Mouse (Mus musculus): ENCODE measurements around the gene Olfr1201. TPM values are rescaled to one million over a fixed set of nuclear protein-coding genes. Genes with fewer than 3 reads are reported as not detected.

Gene Olfr1201
- total RNA-seq (2023), result not detected

DNA sequence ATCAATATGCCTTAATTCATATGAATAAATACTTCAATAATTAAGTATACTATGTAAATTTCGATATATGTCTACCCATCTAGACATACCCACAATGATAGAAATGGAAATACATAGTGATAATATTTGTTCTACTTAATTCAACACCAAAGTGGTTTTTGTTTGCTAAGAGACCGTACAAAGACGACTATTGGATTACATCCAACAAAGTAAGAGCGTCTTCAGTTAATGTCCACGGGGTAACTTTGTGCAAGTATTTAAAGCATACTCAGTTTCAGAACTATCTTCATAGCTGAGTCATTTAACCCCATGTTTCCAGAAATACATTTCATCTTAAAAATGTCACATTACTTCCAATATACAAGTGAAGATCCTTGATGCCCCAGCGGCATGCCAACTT is at the start of gene Olfr1201:
Gene Olfr1201 (plus strand): TSS at position 301 of the 400 bp plus-strand sequence.

DNA sequence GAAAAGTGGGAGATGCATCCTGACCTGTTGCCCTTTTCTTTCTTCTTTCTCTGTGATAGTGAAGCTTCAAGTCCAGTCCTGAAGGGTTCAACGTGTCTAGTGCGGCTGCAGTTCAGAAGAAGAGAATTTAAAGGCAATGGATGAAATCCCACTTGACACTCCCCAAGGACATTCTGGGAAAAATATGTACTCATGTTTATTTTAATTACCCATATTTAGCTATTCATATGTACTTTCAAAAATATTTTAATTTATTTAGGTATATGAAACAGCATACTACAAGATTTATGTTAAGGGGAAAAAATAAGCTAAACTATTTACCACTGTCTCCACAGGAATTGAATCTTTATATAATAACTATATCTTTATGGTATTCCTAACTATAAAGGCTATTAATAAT is 41.6 kb upstream of the Olfr1201 start, which contains the start of gene Olfr1198:
Gene Olfr1198 (minus strand): TSS at position 101 of the 400 bp plus-strand sequence.

DNA sequence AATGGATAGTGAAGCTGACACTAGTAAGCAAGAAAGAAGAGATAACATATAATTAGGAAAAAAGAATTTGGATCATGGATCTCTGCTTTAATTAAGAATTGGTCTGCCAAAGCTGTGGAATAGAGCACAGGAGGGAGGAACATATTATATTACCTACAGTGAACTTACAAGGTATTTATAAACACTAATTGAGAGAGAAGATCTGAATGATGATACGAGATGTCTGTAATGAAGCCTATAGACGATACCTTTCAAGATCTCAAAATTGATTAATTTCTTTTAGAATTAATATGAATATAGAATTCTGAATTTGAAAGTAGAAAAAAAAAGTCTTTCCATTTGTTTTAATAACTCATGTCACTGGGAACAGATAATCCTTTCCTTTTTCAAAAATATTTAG is 32.5 kb upstream of the Olfr1201 start, which contains the start of gene Olfr1199:
Gene Olfr1199 (minus strand): TSS at position 101 of the 400 bp plus-strand sequence.

DNA sequence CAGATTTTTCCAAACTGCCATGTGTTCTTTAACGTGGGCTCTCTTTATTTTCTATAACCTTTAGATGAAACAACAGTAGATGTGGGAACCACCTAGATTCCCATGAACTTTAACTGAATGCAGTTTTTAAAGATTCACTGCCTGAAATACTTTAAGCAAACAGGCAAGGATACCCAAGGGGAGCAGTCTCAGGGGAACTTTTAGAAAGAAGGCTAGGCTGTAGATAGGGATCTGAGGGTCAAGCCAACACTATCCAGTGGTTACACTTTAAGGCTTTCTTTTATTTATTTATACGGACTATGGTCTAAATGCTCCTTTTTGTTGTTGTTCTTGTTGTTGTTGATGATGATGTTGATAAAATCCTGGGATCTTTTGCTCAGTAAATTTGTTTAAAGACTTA is 22.4 kb upstream of the Olfr1201 start, which contains the start of gene Olfr1200:
Gene Olfr1200 (minus strand): TSS at position 101 of the 400 bp plus-strand sequence.

DNA sequence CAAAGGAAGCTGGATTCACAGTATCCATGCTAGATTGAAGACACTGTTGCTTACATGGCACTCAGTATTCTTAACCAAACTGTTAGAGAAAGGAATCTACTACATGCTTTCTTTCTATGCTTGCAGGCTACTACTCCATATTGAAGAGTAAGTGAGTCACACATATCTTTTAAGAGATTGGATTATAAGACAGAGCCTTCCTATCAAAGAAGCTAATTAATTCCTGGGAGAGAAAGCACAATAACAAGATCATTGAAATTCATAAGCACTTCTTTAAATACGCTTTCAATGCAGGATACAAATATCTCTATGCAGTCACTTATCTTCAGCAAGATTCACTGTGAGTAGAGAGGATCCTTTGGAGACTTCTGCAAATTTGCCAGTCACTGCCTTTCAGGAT is 21.4 kb downstream of the Olfr1201 start, which contains the start of gene Olfr1202:
Gene Olfr1202 (plus strand): TSS at position 301 of the 400 bp plus-strand sequence.

DNA sequence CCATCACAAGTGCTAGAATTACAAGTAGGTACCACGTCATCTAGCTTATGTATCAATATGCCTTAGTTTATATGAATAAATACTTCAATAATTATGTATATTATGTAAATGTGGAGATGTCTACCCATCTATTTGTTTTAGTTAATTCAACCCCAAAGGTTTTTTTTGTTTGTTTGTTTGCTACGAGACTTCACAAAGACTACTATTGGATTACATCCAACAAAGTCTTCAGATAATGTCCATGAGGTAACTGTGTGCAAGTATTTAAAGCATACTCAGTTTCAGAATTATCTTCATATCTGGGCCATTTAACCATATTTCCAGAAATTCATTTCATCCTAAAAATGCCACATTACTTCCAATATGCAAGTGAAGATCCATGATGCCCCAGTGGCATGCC is 36.6 kb downstream of the Olfr1201 start, which contains the start of gene Olfr1205:
Gene Olfr1205 (plus strand): TSS at position 301 of the 400 bp plus-strand sequence.

Other genes starting within 250 kb of the Olfr1201 start
- gene Olfr1188, start 236.1 kb upstream of the Olfr1201 start, total RNA-seq (2023), result not detected
- not detected for gene Olfr1189, start 206.6 kb upstream of the Olfr1201 start, total RNA-seq (2023)
- gene Olfr1191-ps1, start 152.5 kb upstream of the Olfr1201 start, total RNA-seq (2023), result under 1 TPM in 1 of 2 experiments, not detected in 1; 0.12 TPM
- gene Olfr1192-ps1, start 144.5 kb upstream of the Olfr1201 start, total RNA-seq (2023), result not detected
- gene Olfr1193, start 117.4 kb upstream of the Olfr1201 start, total RNA-seq (2023), result not detected
- not detected for gene Olfr1195, start 103.8 kb upstream of the Olfr1201 start, total RNA-seq (2023)
- gene Olfr1196, start 88.4 kb upstream of the Olfr1201 start, total RNA-seq (2023), result not detected
- gene Olfr1197, start 60.7 kb upstream of the Olfr1201 start, total RNA-seq (2023), result not detected
- not detected for gene Olfr1198, start 41.7 kb upstream of the Olfr1201 start, total RNA-seq (2023)
- not detected for gene Olfr1199, start 32.6 kb upstream of the Olfr1201 start, total RNA-seq (2023)
- not detected for gene Olfr1200, start 22.5 kb upstream of the Olfr1201 start, total RNA-seq (2023)
- gene Olfr1202, start 21.5 kb downstream of the Olfr1201 start, total RNA-seq (2023), result not detected
- gene Olfr1205, start 36.7 kb downstream of the Olfr1201 start, total RNA-seq (2023), result not detected
- not detected for gene Olfr1204, start 56.3 kb downstream of the Olfr1201 start, total RNA-seq (2023)
- gene Olfr1206, start 70.2 kb downstream of the Olfr1201 start, total RNA-seq (2023), result not detected
- gene Olfr1208, start 109.3 kb downstream of the Olfr1201 start, total RNA-seq (2023), result not detected
- not detected for gene Olfr1209, start 122.1 kb downstream of the Olfr1201 start, total RNA-seq (2023)
- gene Olfr1211, start 145.1 kb downstream of the Olfr1201 start, total RNA-seq (2023), result not detected
- gene Olfr1212, start 160.9 kb downstream of the Olfr1201 start, total RNA-seq (2023), result not detected
- gene Gm13762, start 187.2 kb downstream of the Olfr1201 start, total RNA-seq (2023), result not detected
- not detected for gene Olfr1214, start 199.6 kb downstream of the Olfr1201 start, total RNA-seq (2023)
- not detected for gene Olfr1215, start 213.9 kb downstream of the Olfr1201 start, total RNA-seq (2023)
- not detected for gene Olfr1216, start 225.3 kb downstream of the Olfr1201 start, total RNA-seq (2023)
- gene Olfr1217, start 239.0 kb downstream of the Olfr1201 start, total RNA-seq (2023), result not detected

All from B cell, adult 67 days (primary cell).